Comparison of ENCODE assay signal across 8 mouse cellular contexts in the genomic region with DNA sequence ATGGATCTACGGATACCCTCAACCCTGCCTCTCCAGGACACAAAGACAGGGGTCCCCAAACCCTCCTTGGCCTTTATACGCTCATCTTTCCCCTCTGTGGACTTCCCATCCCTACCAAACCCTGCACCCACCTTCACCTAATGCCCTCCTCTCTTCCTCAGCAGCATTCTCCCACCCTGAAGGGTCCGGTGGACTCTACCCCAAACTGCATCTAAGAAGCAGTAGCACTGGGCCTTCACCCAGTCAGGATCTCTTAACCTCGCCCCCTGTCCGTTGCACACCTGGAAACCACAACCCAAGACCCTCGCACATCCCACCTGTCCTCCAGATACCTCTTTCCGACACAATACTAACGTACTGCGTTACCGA. TPM values are rescaled to one million over a fixed set of nuclear protein-coding genes. Genes with fewer than 3 reads are reported as not detected.
DNase-seq lines count a peak whose midpoint lies in the region; ATAC-seq and TF ChIP-seq lines count a peak whose summit lies in the region.

No protein-coding gene starts in this region.

- no peak overlapping the region for H3K27ac ChIP-seq in kidney, adult 2 months (ENCODE audit: insufficient read depth, low read depth, low read length)
- no peak overlapping the region for H3K27ac ChIP-seq in cortical plate, adult 2 months (ENCODE audit: insufficient read depth, low read length)
- no peak overlapping the region for H3K27ac ChIP-seq in hindbrain, embryonic 13.5 days
- no peak overlapping the region for H3K27ac ChIP-seq in midbrain, embryonic 12.5 days (replicated peaks)

- no peak for TF ChIP-seq POLR2A in kidney, adult 2 months (IDR thresholded peaks at IDR 0.05; ENCODE audit: low read depth, low read length)
- TF ChIP-seq POLR2A in cortical plate, adult 2 months (IDR thresholded peaks at IDR 0.05; ENCODE audit: extremely low read depth, insufficient read depth, low read length), result no peak

- WGBS in kidney, adult 2 months, result 29% methylated on average over 10 of the region's 10 CpGs
- WGBS in hindbrain, embryonic 13.5 days, result 24% methylated on average over 10 of the region's 10 CpGs
- 18% methylated on average over 10 of the region's 10 CpGs for WGBS in midbrain, embryonic 12.5 days

- H3K4me2 ChIP-seq in hindbrain, embryonic 13.5 days, result peak overlapping the region; percentile 91
- H3K4me2 ChIP-seq in midbrain, embryonic 12.5 days (replicated peaks), result peak overlapping the region; percentile 95

- H3K9me3 ChIP-seq in hindbrain, embryonic 13.5 days, result no peaks in the 10 kb centered on the region
- no peaks in the 10 kb centered on the region for H3K9me3 ChIP-seq in midbrain, embryonic 12.5 days

- intact Hi-C loops in gastrocnemius, postnatal 14 days (cut with DNase I; ENCODE audit: low total_unique reads), result no loop called here

- peak overlapping the region; percentile 65 for H3K4me3 ChIP-seq in kidney, adult 2 months (ENCODE audit: insufficient read depth, low read depth, low read length)
- peak overlapping the region; percentile 60 for H3K4me3 ChIP-seq in cortical plate, adult 2 months (ENCODE audit: insufficient read depth, low read length)
- H3K4me3 ChIP-seq in hindbrain, embryonic 13.5 days, result peak overlapping the region; percentile 73
- peak overlapping the region; percentile 59 for H3K4me3 ChIP-seq in midbrain, embryonic 12.5 days

- H3K27me3 ChIP-seq in kidney, adult 2 months (replicated peaks; ENCODE audit: control insufficient read depth, insufficient read depth, low read length), result no peaks in the 10 kb centered on the region
- no peaks in the 10 kb centered on the region for H3K27me3 ChIP-seq in hindbrain, embryonic 13.5 days
- no peaks in the 10 kb centered on the region for H3K27me3 ChIP-seq in midbrain, embryonic 12.5 days

- no peak for DNase-seq in kidney, adult 2 months
- DNase-seq in kidney, postnatal 25 days, result no peak
- DNase-seq in frontal cortex, postnatal 36 days (ENCODE audit: low spot score in 2 of 2), result no peak
- no peak for DNase-seq in gastrocnemius, postnatal 14 days

- no peaks in the 10 kb centered on the region for H3K36me3 ChIP-seq in kidney, adult 2 months (ENCODE audit: control insufficient read depth, insufficient read depth, low read length)
- H3K36me3 ChIP-seq in hindbrain, embryonic 13.5 days, result peaks cover 8% of the 10 kb centered on the region
- peaks cover 7% of the 10 kb centered on the region for H3K36me3 ChIP-seq in midbrain, embryonic 12.5 days

- peak overlapping the region; percentile 87 for H3K9ac ChIP-seq in hindbrain, embryonic 13.5 days
- peak overlapping the region; percentile 60 for H3K9ac ChIP-seq in midbrain, embryonic 12.5 days (replicated peaks)

- no peaks in the 10 kb centered on the region for H3K4me1 ChIP-seq in kidney, adult 2 months (ENCODE audit: control insufficient read depth, insufficient read depth, low read length)
- H3K4me1 ChIP-seq in cortical plate, adult 2 months (ENCODE audit: control insufficient read depth, insufficient read depth, low read length), result no peaks in the 10 kb centered on the region
- peaks cover 12% of the 10 kb centered on the region for H3K4me1 ChIP-seq in hindbrain, embryonic 13.5 days (replicated peaks)
- H3K4me1 ChIP-seq in midbrain, embryonic 12.5 days, result peaks cover 13% of the 10 kb centered on the region; the same call in 1 of the 2 replicates

- no peak for ATAC-seq in hindbrain, embryonic 13.5 days (ENCODE audit: low FRiP score)
- no peak; the same call in 1 of the 2 replicates for ATAC-seq in midbrain, embryonic 12.5 days (ENCODE audit: low FRiP score, low read depth)
- ATAC-seq in erythroid progenitor cell, adult 5-6 weeks (replicated peaks; ENCODE audit: low FRiP score, poor library complexity, severe bottlenecking), result no peak

- TF ChIP-seq CTCF in kidney, adult 2 months (conservative IDR thresholded peaks at IDR 0.05; ENCODE audit: insufficient read depth, insufficient read length, low read depth, low read length), result no peak
- no peak for TF ChIP-seq CTCF in cortical plate, adult 2 months (IDR thresholded peaks at IDR 0.05; ENCODE audit: extremely low read depth, insufficient read depth, low read length)

RNA-seq across cellular contexts. Expression of gene Zscan18, which starts 23.7 kb away (rescaled TPM):
- polyA plus RNA-seq in kidney, adult 2 months (2012; rRNA removed), result 0.59 and 0.88 TPM in 2 replicates
- polyA plus RNA-seq in cortical plate, adult 2 months (2012; rRNA removed), result 16.3 and 17.8 TPM in 2 replicates
- 20.1 and 22.9 TPM in 2 replicates for polyA plus RNA-seq in hindbrain, embryonic 13.5 days (2015; fragmentation: Nextera tagmentation; extraction: Ambion mirVana)
- polyA plus RNA-seq in midbrain, embryonic 12.5 days (2016; fragmentation: Nextera tagmentation; extraction: Ambion mirVana), result 17.5 and 17.6 TPM in 2 replicates
- total RNA-seq in gastrocnemius, postnatal 14 days (2021), result 1 to 10 TPM; 2.3 to 3.2 TPM
- not detected in 2 replicates for total RNA-seq in erythroid progenitor cell, adult 5-6 weeks (2015; ENCODE audit: low replicate concordance)
- total RNA-seq in erythroid progenitor cell, adult 5-6 weeks (2017; ENCODE audit: low replicate concordance), result not detected in 2 replicates

RNA-seq across cellular contexts. Expression of gene Zfp329, which starts 38.9 kb away (rescaled TPM):
- polyA plus RNA-seq in kidney, adult 2 months (2012; rRNA removed), result 1.1 and 1.7 TPM in 2 replicates
- polyA plus RNA-seq in cortical plate, adult 2 months (2012; rRNA removed), result 15.9 and 19.1 TPM in 2 replicates
- polyA plus RNA-seq in hindbrain, embryonic 13.5 days (2015; fragmentation: Nextera tagmentation; extraction: Ambion mirVana), result 30.6 and 31.3 TPM in 2 replicates
- polyA plus RNA-seq in midbrain, embryonic 12.5 days (2016; fragmentation: Nextera tagmentation; extraction: Ambion mirVana), result 27.1 and 31.6 TPM in 2 replicates
- 1 to 10 TPM; 4.4 to 4.6 TPM for total RNA-seq in gastrocnemius, postnatal 14 days (2021)
- 6.5 and 15.5 TPM in 2 replicates for total RNA-seq in erythroid progenitor cell, adult 5-6 weeks (2015; ENCODE audit: low replicate concordance)
- total RNA-seq in erythroid progenitor cell, adult 5-6 weeks (2017; ENCODE audit: low replicate concordance), result 3.1 and 4.5 TPM in 2 replicates

RNA-seq across cellular contexts. Expression of gene Vmn2r56, which starts 45.0 kb away (rescaled TPM):
- not detected in 2 replicates for polyA plus RNA-seq in kidney, adult 2 months (2012; rRNA removed)
- 0.04 TPM in 2 replicates for polyA plus RNA-seq in cortical plate, adult 2 months (2012; rRNA removed)
- polyA plus RNA-seq in hindbrain, embryonic 13.5 days (2015; fragmentation: Nextera tagmentation; extraction: Ambion mirVana), result not detected in 2 replicates
- not detected in 2 replicates for polyA plus RNA-seq in midbrain, embryonic 12.5 days (2016; fragmentation: Nextera tagmentation; extraction: Ambion mirVana)
- total RNA-seq in gastrocnemius, postnatal 14 days (2021), result not detected
- total RNA-seq in erythroid progenitor cell, adult 5-6 weeks (2015; ENCODE audit: low replicate concordance), result not detected in 2 replicates
- not detected in 2 replicates for total RNA-seq in erythroid progenitor cell, adult 5-6 weeks (2017; ENCODE audit: low replicate concordance)

RNA-seq across cellular contexts. Expression of gene Zfp110, which starts 54.8 kb away (rescaled TPM):
- polyA plus RNA-seq in kidney, adult 2 months (2012; rRNA removed), result 7.7 and 9.4 TPM in 2 replicates
- polyA plus RNA-seq in cortical plate, adult 2 months (2012; rRNA removed), result 7.8 and 8.6 TPM in 2 replicates
- 28.9 and 33.3 TPM in 2 replicates for polyA plus RNA-seq in hindbrain, embryonic 13.5 days (2015; fragmentation: Nextera tagmentation; extraction: Ambion mirVana)
- 32.3 and 34.5 TPM in 2 replicates for polyA plus RNA-seq in midbrain, embryonic 12.5 days (2016; fragmentation: Nextera tagmentation; extraction: Ambion mirVana)
- total RNA-seq in gastrocnemius, postnatal 14 days (2021), result 10 to 100 TPM in 1 of 2 experiments, 1 to 10 TPM in 1; 9.7 to 10.2 TPM
- total RNA-seq in erythroid progenitor cell, adult 5-6 weeks (2015; ENCODE audit: low replicate concordance), result 14.3 and 14.4 TPM in 2 replicates
- 16.6 and 20.9 TPM in 2 replicates for total RNA-seq in erythroid progenitor cell, adult 5-6 weeks (2017; ENCODE audit: low replicate concordance)
